Mouse (Mus musculus) ES-Bruce4 (cell line): ENCODE measurements around the gene Ccdc185.

ENCODE experiments used
- CTCF ChIP-seq: IDR thresholded peaks from one replicate; pipeline ENCODE4 v1.8.1; 2011; ENCODE audit warnings: low read depth, low read length
- POLR2A ChIP-seq: IDR thresholded peaks from one replicate; pipeline ENCODE4 v1.8.1; 2011; ENCODE audit warnings: low read length; ENCODE audit not compliant: insufficient read depth

GRCm38 (mm10) chr1:182707459-182707858 is 41.5 kb downstream of the Ccdc185 start:
- TF ChIP-seq POLR2A (no peak), CTCF (no peak)
